Mouse (Mus musculus): ENCODE results near the gene Hoxb5. TPM values are rescaled to one million over a fixed set of nuclear protein-coding genes. Genes with fewer than 3 reads are reported as not detected.

Hoxb5 gene
- total RNA-seq, 2 experiments from 2014 or later, result 11.6 to 27.3 TPM

GRCm38 (mm10) chr11:96299781-96300180 lies 3.4 kb upstream of the Hoxb5 start:
- DNase-seq (ENCODE audit: low spot score in 2 of 2), result no peak

- DNase-seq (ENCODE audit: low spot score in 2 of 2), result no peak
Measured at GRCm38 (mm10) chr11:96300354-96301063, 2.6 kb upstream of the Hoxb5 start.

- DNase-seq (ENCODE audit: low spot score in 2 of 2), result no peak
Measured at GRCm38 (mm10) chr11:96301064-96301431, 2.1 kb upstream of the Hoxb5 start.

- DNase-seq (ENCODE audit: low spot score in 2 of 2), result peak; percentile 71 to 76
Measured at GRCm38 (mm10) chr11:96301837-96302236, 1.3 kb upstream of the Hoxb5 start.

DNA sequence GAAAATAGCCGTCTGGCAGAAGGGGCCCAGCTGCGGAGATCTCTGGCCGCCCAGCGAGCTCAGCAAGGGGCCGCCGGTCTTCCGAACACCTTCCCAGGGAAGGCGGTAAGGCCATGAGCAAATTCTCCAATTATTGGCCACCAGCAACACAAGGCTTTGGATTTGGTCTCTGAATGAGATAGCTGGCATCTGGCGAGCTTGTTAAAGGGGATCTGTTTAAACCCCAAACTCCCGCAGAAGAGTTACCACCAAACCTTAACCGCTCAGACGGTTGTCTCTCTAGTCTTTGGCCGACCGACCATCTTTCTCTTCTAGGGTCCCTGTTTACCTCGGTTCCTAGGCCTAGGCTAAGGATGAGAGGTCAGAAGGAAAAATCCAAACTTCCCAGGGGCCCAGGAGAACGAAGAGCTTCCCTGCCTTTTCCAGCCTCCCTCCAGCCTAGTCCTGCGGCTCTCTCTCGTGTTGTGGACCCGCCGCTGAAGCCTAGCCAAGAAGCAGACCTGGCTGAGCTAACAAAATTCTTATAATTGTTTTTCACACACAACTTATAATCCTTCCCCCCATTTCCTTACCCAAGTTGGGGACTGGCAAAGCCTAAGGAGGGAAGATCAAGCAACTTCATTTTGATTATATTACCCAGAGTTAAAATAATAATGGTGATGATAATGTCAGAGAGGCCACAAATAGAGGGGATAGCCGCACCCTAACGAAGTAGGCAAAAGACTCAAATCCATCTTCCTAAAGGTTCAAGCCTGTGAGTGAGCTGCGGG lies 570 bp upstream of the Hoxb5 start:
- DNase-seq (ENCODE audit: low spot score in 2 of 2), result no peak

GRCm38 (mm10) chr11:96304381-96305195 lies 1.5 kb downstream of the Hoxb5 start:
- DNase-seq (ENCODE audit: low spot score in 2 of 2), result peak in 1 of 2 experiments; percentile 40

DNA sequence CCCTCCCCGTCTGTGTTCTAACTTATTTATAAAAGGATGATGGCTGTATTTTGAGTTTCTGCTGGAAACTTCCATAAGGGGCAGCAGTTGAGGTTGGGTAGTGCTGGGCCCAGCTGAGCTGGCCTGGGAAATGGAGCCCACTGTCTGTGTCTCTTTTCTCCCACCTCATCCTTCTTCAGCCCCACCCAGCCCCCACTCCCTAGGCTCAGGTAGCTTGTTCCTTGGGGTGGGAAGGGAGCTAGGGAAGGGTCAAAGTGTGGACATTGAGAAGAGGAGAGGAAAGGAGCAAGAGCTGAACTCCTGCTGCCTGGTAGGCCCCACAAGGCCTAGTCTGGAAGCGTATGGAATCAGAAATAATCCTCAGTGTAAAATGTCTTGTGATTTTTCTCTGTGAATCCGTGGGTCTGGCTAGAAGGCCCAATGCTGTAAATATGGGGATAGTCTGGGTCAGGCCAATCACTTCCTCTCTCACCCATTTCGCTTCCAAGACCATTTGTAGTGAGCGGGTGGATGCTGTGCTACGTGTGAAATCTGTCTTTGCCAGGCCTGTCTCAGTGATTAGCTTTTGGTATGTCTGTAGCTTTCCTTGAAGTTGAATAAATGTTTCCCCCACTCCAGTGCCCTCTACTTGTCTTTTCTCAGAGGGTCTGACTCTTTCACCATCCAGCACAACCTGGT lies 2.5 kb downstream of the Hoxb5 start:
- DNase-seq (ENCODE audit: low spot score in 2 of 2), result no peak

GRCm38 (mm10) chr11:96306183-96306907 lies 3.2 kb downstream of the Hoxb5 start:
- DNase-seq (ENCODE audit: low spot score in 2 of 2), result no peak

GRCm38 (mm10) chr11:96306908-96307269 lies 3.8 kb downstream of the Hoxb5 start:
- DNase-seq (ENCODE audit: low spot score in 2 of 2), result no peak

DNA sequence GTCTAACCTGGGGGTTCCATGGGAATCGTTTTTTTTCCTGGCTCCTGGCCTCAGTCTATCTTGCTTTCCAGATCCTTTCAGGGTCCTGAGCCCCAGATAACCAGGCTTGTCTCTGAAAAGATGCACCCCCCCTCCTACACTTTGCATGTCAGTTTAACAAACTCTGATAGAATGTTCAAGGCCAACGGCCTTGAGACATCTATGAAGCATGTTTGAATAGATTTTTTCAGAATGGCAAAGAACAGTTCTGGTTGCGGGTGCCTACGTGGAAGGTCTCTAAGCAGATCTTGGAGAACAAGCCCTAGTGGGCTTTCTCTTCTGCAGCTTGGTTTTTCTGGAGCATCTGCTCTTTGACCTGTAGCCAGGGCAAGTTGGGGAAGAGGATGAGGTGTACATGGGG lies 5.6 kb downstream of the Hoxb5 start:
- DNase-seq (ENCODE audit: low spot score in 2 of 2), result peak in 1 of 2 experiments; percentile 46

DNA sequence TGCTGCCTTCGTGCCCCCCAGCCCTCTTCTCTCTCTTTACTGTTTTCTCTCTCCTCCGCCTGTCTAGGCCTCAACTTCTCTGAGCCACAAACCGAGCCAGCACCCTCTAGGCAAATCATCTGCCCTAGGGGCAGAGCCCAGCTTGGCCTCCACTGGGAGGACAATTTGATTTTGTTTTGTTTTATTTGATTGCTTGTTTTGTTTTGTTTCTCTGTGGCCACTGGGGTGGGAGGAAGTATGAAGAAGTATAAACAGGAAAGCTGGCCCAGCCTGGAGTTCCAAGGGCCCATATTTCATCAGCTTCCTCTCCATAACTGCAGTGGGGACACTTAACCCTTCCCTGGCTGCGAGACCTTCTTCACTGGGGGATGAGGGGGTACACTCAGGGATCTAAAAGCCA lies 6.2 kb downstream of the Hoxb5 start:
- peak; percentile 33 to 45 for DNase-seq (ENCODE audit: low spot score in 2 of 2)

DNA sequence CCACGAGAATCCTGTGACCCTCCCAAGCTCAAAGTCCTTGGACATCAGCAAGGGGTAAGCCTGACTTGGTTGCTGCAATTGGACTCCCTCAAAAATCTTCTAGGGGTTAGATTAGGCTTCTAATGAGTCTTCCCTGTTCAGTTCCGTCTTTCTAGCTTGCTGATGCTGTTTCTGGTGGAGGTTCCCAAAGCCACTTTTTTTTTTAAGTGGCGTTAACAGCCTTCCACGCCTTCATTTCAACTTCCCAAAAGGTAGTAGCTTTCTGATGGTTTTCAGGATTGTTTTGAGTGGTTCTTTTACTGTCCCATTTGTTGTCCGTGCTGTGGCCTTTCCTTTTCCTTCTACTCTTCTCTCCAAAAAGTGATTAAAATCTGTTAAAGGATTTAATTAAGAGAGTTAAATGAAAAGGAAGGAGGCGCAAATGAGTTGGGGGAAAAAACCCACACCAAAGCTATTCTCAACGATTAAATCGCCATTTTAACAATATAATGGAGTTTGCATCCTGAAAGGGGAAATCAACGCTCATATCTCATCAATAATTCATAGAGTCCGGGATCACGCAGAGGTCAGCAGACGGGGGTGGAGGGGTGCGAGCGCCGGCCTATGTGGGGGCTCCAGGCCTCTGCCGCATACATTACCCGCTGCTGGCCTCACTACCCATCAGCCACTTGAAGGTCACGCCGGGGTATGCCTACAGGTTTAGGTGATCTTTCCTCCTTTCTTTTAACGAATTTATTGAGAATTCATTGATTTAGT lies 7.2 kb downstream of the Hoxb5 start:
- DNase-seq (ENCODE audit: low spot score in 2 of 2), result peak in 1 of 2 experiments; percentile 33

GRCm38 (mm10) chr11:96311097-96311496 lies 8.0 kb downstream of the Hoxb5 start:
- peak; percentile 43 to 48 for DNase-seq (ENCODE audit: low spot score in 2 of 2)

GRCm38 (mm10) chr11:96311520-96312417 lies 8.6 kb downstream of the Hoxb5 start:
- peak; percentile 68 to 73 for DNase-seq (ENCODE audit: low spot score in 2 of 2)

- no peak for DNase-seq (ENCODE audit: low spot score in 2 of 2)
Measured at GRCm38 (mm10) chr11:96313134-96313533, 10.0 kb downstream of the Hoxb5 start.

GRCm38 (mm10) chr11:96313806-96314428 lies 10.8 kb downstream of the Hoxb5 start:
- peak in 1 of 2 experiments; percentile 58 for DNase-seq (ENCODE audit: low spot score in 2 of 2)

DNA sequence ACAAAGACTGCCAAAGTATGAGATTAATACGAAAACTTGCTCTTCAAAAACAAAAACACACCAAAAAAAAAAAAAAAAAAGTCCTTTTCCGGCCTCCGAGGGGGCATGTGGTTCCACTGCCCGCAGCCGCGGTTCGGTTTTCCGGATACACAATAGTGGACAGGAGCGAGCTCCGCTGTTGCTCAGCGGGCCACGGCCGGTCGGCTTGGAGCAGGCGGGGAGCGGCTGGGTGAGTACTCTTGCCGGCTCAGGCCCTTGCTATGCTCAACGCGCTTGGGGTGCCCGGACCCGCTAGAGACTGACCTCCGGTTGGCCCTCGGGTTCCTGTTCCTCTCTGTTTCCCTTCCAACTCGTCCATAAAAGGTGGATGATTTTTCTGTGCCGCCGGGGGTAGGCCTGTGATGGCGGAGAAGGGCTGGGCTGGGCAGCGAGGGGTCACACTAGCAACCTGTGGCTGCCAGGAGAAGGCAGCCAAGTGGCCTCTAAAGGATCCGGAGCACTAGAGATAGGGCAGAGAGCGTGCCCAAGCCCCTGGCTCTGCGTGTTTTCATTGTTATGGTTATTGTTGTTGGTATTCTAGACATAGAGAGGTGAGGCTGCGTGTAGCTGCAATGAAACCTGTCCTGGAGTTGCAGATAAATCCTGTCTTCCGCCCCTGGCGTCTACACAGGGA lies 11.7 kb downstream of the Hoxb5 start:
- peak; percentile 66 to 75 for DNase-seq (ENCODE audit: low spot score in 2 of 2)

- peak in 1 of 2 experiments; percentile 53 for DNase-seq (ENCODE audit: low spot score in 2 of 2)
Measured at GRCm38 (mm10) chr11:96315344-96315681, 12.2 kb downstream of the Hoxb5 start.
